Mouse (Mus musculus) kidney, embryonic 16.5 days (tissue): ENCODE measurements around the gene Rab26. TPM values are rescaled to one million over a fixed set of nuclear protein-coding genes. Genes with fewer than 3 reads are reported as not detected.
A peak's percentile ranks its signal among the peaks of the same experiment; 100 is the strongest.

ENCODE experiments used
- ATAC-seq: fragments of 200-750 bp; cut with Nextera tagmentation; 2 replicates; pipeline ENCODE4 v1.8.0; 2017; ENCODE audit warnings: moderate TSS enrichment; ENCODE audit not compliant: low FRiP score, low TSS enrichment
- H3K27ac ChIP-seq: fragments of 300-500 bp; sonication (generic); 2 replicates; pipeline ENCODE4 v1.5.1; 2014; ENCODE audit warnings: low read length
- H3K27me3 ChIP-seq: fragments of 300-500 bp; sonication (generic); 2 replicates; pipeline ENCODE4 v1.6.1; 2014; ENCODE audit warnings: low read length, control low read depth, mixed read lengths; ENCODE audit not compliant: insufficient read depth
- H3K36me3 ChIP-seq: fragments of 300-500 bp; sonication (generic); 2 replicates; pipeline ENCODE4 v1.6.1; 2014; ENCODE audit warnings: low read length, control low read depth, mixed read lengths; ENCODE audit not compliant: insufficient read depth
- H3K4me1 ChIP-seq: fragments of 300-500 bp; sonication (generic); 2 replicates; pipeline ENCODE4 v1.6.1; 2014; ENCODE audit warnings: low read length, control low read depth, mixed read lengths; ENCODE audit not compliant: insufficient read depth
- H3K4me2 ChIP-seq: fragments of 300-500 bp; sonication (generic); replicated peaks from 2 replicates; pipeline ENCODE4 v1.6.1; 2014; ENCODE audit warnings: low read depth, low read length
- H3K4me3 ChIP-seq: fragments of 300-500 bp; sonication (generic); 2 replicates; pipeline ENCODE4 v1.5.1; 2014; ENCODE audit warnings: mild to moderate bottlenecking, low read length
- H3K9ac ChIP-seq: fragments of 300-500 bp; sonication (generic); replicated peaks from 2 replicates; pipeline ENCODE4 v1.6.1; 2014; ENCODE audit warnings: low read length
- H3K9me3 ChIP-seq: fragments of 300-500 bp; sonication (generic); 2 replicates; pipeline ENCODE4 v1.6.1; 2016; ENCODE audit warnings: low read length, control low read depth
- WGBS: fragments of 180-500 bp; shearing (Covaris S2); extraction: QIAGEN DNeasy Blood & Tissue Kit; methylation state at CpG from one replicate; pipeline ENCODE4 v1.1.7; 2014; 5-methylcytosine and 5-hydroxymethylcytosine counted together
- polyA plus RNA-seq: library from polyadenylated mRNA; unstranded; fragments of >200 nt; fragmentation: Nextera tagmentation; extraction: Ambion mirVana; gene quantifications from 2 replicates; pipeline ENCODE4 v1.2.1, GENCODE M21; 2015

Gene Rab26
- polyA plus RNA-seq, 1 experiment from 2014 or later = 2.8 TPM

GRCm38 (mm10) chr17:24563638-24564037 lies 29.6 kb upstream of the Rab26 start:
- Histone ChIP-seq H3K9ac (no peak overlapping the region), H3K36me3 (peaks cover 16% of the 10 kb centered on the region; the same call in 1 of the 2 replicates), H3K4me1 (peaks cover 12% of the 10 kb centered on the region), H3K4me3 (no peak overlapping the region), H3K27ac (no peak overlapping the region), H3K9me3 (no peaks in the 10 kb centered on the region), H3K27me3 (no peaks in the 10 kb centered on the region), H3K4me2 (no peak overlapping the region)
- no peak for ATAC-seq
- 79% methylated on average over 5 of the region's 5 CpGs for WGBS

GRCm38 (mm10) chr17:24561592-24561991 lies 27.6 kb upstream of the Rab26 start:
- no peaks in the 10 kb centered on the region for H3K27me3 ChIP-seq
- H3K4me1 ChIP-seq = peaks cover 20% of the 10 kb centered on the region
- H3K9me3 ChIP-seq = no peaks in the 10 kb centered on the region
- H3K27ac ChIP-seq = no peak overlapping the region
- ATAC-seq = no peak
- H3K4me3 ChIP-seq = no peak overlapping the region
- peaks cover 14% of the 10 kb centered on the region; the same call in 1 of the 2 replicates for H3K36me3 ChIP-seq
- H3K4me2 ChIP-seq = no peak overlapping the region
- no peak overlapping the region for H3K9ac ChIP-seq
- WGBS = 87% methylated on average over 2 of the region's 2 CpGs

GRCm38 (mm10) chr17:24560301-24561028 lies 26.5 kb upstream of the Rab26 start:
- Histone ChIP-seq H3K4me2 (no peak overlapping the region), H3K36me3 (peaks cover 6% of the 10 kb centered on the region; the same call in 1 of the 2 replicates), H3K4me3 (no peak overlapping the region), H3K9ac (no peak overlapping the region), H3K9me3 (no peaks in the 10 kb centered on the region), H3K27me3 (no peaks in the 10 kb centered on the region), H3K4me1 (peaks cover 20% of the 10 kb centered on the region), H3K27ac (no peak overlapping the region)
- no peak for ATAC-seq
- WGBS = 88% methylated on average over 5 of the region's 5 CpGs

GRCm38 (mm10) chr17:24559146-24559545 lies 25.1 kb upstream of the Rab26 start:
- Histone ChIP-seq H3K4me2 (0 out of 2 replicates have a peak overlapping the region, but pooled peaks have one; percentile 1), H3K9me3 (no peaks in the 10 kb centered on the region), H3K27me3 (no peaks in the 10 kb centered on the region), H3K9ac (no peak overlapping the region; the same call in 1 of the 2 replicates), H3K4me1 (peaks cover 20% of the 10 kb centered on the region), H3K4me3 (no peak overlapping the region), H3K36me3 (no peaks in the 10 kb centered on the region), H3K27ac (peak overlapping the region; percentile 92)
- WGBS = 69% methylated on average over 3 of the region's 3 CpGs
- ATAC-seq = peak; percentile 68

DNA sequence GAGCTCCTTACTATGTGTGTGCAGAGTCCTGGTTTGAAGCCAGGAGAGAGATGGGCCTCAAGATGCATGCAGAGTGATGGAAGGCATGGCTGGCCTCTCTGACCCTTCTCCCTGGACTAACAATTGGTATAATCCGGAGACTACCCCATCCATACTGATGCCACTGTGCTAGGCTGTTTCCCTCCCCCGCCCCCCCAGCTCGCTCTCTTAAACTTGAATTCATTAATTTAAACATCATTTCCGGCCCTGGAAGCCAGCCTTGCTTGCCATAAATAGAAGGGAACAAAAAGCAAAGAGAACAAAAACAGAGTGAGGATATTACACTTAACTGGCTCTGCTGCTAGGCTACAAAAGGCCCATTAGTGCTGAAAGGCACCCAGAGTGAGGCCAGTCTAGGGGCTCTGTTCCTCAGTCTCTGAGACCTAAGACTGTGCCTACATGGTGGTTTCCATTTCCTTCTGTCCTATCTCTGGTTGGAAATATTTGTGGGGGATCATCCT lies 24.6 kb upstream of the Rab26 start:
- H3K9ac ChIP-seq = no peak overlapping the region; the same call in 1 of the 2 replicates
- H3K9me3 ChIP-seq = no peaks in the 10 kb centered on the region
- ATAC-seq = peak; percentile 72; the same call in 1 of the 2 replicates
- H3K4me3 ChIP-seq = no peak overlapping the region
- no peaks in the 10 kb centered on the region for H3K27me3 ChIP-seq
- peak overlapping the region; percentile 92 for H3K27ac ChIP-seq
- H3K4me2 ChIP-seq = 0 out of 2 replicates have a peak overlapping the region, but pooled peaks have one; percentile 1
- H3K36me3 ChIP-seq = no peaks in the 10 kb centered on the region
- WGBS = 40% methylated on average over 4 of the region's 4 CpGs
- peaks cover 20% of the 10 kb centered on the region for H3K4me1 ChIP-seq

DNA sequence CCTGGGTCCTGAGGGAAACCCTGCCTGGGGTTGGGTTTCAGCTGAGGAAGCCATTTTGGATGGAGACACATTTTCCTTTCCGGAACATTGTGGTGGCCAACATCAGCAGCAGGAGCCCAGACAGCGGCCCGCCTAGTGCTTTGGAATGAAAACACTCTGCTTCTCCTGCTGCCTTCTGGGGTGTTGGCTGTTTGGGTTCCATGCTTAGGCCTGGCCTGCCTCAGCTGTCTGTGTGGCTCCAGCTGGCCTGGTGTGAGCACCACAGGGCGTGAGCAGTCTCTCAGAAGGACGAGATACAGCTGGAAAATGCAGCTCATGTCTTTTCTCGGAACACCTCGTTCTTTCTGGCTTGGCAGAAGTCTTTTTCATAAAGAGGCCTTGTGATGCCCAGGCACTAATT lies 23.1 kb upstream of the Rab26 start:
- Histone ChIP-seq H3K4me2 (no peak overlapping the region), H3K4me1 (peaks cover 22% of the 10 kb centered on the region), H3K4me3 (no peak overlapping the region), H3K9ac (no peak overlapping the region), H3K36me3 (no peaks in the 10 kb centered on the region), H3K27me3 (no peaks in the 10 kb centered on the region), H3K27ac (no peak overlapping the region), H3K9me3 (no peaks in the 10 kb centered on the region)
- 85% methylated on average over 7 of the region's 7 CpGs for WGBS
- ATAC-seq = no peak

GRCm38 (mm10) chr17:24551050-24551444 lies 17.0 kb upstream of the Rab26 start:
- H3K36me3 ChIP-seq = no peaks in the 10 kb centered on the region
- WGBS = 49% methylated on average over 3 of the region's 3 CpGs
- H3K4me3 ChIP-seq = peak overlapping the region; percentile 67
- H3K4me1 ChIP-seq = peaks cover 17% of the 10 kb centered on the region
- H3K27ac ChIP-seq = peak overlapping the region; percentile 81
- no peaks in the 10 kb centered on the region for H3K27me3 ChIP-seq
- ATAC-seq = no peak
- peak overlapping the region; percentile 89 for H3K9ac ChIP-seq
- peak overlapping the region; percentile 81 for H3K4me2 ChIP-seq
- H3K9me3 ChIP-seq = no peaks in the 10 kb centered on the region

DNA sequence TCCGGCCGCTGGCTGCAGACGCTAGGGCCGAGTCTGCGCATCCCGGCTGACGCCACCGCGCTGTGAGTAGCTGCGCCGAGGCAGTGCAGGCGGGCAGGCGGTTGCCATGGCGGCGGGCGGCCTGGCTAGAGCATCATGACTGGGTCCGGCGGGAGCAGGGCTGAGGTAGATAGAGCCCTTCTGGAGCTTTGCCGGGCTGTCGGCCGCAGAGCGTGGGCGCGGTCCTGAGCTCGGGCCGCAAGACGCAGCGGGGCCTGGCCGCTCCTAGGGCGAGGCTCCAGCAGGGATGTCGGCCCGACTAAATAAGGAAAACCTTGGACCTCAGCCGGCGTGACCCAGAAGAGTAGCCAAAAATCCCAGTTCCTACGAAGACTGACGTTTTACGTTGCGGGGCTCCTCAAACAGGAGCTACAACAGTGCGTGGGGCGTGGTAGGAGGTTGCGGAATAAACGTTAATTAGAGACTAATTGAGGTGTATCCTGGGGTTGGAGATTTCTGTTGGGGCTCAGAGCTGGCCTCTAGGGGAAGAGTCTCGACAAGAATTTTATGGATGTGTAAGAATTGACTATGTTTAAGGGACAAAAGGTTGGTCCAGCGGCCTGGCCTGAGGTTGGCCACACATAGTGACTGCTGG lies 16.5 kb upstream of the Rab26 start:
- WGBS = under 1% methylated on average over 44 of the region's 44 CpGs
- ATAC-seq = peak; percentile 82
- Histone ChIP-seq H3K27ac (peak overlapping the region; percentile 81), H3K36me3 (no peaks in the 10 kb centered on the region), H3K27me3 (no peaks in the 10 kb centered on the region), H3K9me3 (no peaks in the 10 kb centered on the region), H3K9ac (peak overlapping the region; percentile 89), H3K4me3 (peak overlapping the region; percentile 67), H3K4me1 (peaks cover 17% of the 10 kb centered on the region), H3K4me2 (peak overlapping the region; percentile 81)

DNA sequence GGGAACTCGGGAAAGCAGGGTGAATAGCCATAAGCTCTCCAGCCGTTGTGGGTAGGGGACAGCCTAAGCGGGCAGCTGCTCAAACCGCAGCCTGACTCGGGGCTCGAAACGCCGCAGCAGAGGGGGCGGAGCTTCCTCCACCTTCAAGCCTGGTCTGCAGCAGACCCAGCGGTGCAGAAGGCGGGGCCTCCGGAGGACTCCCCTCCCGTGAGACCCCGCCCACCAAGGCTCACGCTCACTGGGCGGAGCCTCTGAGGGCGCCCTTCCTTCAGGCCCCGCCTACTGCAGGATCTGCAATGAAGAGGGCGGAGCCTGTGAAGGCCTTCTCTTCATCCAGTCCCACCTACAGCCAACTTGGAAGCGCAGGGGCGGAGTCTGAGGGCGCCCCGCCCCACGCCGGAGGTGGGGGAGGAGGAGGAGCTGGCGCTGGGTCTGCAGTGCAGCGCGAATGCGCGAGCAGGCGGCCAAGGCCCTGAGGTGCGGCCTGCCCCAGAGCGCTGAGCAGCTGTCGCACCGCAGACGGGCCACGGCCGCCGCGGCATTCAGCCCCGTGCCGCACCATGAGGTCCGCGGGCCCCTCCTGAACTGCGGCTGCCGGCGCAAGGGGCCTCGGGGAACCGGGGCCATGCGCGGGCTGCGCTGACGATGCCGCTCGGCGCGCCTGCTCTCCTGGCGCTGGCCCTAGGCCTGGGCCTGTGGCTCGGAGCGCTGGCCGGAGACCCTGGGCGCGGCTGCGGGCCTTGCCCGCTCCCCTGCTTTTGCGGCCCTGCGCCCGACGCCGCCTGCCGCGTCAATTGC lies 15.8 kb upstream of the Rab26 start, which contains the start of gene Pkd1:
Gene Pkd1 (plus strand): TSS at position 217 of the 798 bp plus-strand sequence.
- peaks cover 17% of the 10 kb centered on the region for H3K4me1 ChIP-seq
- peak within 1 kb of the TSS; percentile 89 for H3K9ac ChIP-seq
- H3K27ac ChIP-seq = peak within 1 kb of the TSS; percentile 81
- peak; percentile 96 for ATAC-seq
- peak within 1 kb of the TSS; percentile 67 for H3K4me3 ChIP-seq
- H3K4me2 ChIP-seq = peak within 1 kb of the TSS; percentile 81
- no peaks in the 10 kb centered on the region for H3K36me3 ChIP-seq
- under 1% methylated on average over 67 of the region's 72 CpGs for WGBS
- no peaks in the 10 kb centered on the region for H3K9me3 ChIP-seq
- no peaks in the 10 kb centered on the region for H3K27me3 ChIP-seq
